ENCODE assay signal across 8 mouse cellular contexts in the genomic region with DNA sequence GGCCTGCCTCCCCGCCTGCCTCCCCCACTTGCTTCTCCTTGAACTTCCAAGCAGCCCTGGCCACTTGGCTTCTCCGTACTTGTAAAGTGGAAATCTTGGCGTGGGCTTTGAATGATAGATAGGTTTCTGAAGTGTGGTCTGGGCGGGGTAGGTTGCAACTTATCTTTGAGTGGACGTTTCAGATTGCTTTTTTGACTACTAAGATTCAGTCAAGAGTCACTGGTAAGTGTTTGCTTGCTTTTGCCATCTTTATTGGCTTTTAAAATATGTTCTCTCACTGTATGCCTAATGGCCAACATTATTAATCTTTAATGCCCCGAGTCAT. TPM values are rescaled to one million over a fixed set of nuclear protein-coding genes. Genes with fewer than 3 reads are reported as not detected.
DNase-seq lines count a peak whose midpoint lies in the region; ATAC-seq lines count a peak whose summit lies in the region.

No protein-coding gene starts in this region.

- peak overlapping the region; percentile 87 for H3K4me2 ChIP-seq in kidney, embryonic 15.5 days
- peak overlapping the region; percentile 97 for H3K4me2 ChIP-seq in hindbrain, embryonic 15.5 days
- peak overlapping the region; percentile 98 for H3K4me2 ChIP-seq in midbrain, embryonic 15.5 days

- H3K4me3 ChIP-seq in kidney, embryonic 15.5 days (replicated peaks), result peak overlapping the region; percentile 91
- H3K4me3 ChIP-seq in hindbrain, embryonic 15.5 days, result peak overlapping the region; percentile 91
- peak overlapping the region; percentile 59 for H3K4me3 ChIP-seq in midbrain, embryonic 15.5 days

- H3K9me3 ChIP-seq in kidney, embryonic 15.5 days (replicated peaks), result no peaks in the 10 kb centered on the region
- H3K9me3 ChIP-seq in hindbrain, embryonic 15.5 days, result no peaks in the 10 kb centered on the region
- H3K9me3 ChIP-seq in midbrain, embryonic 15.5 days, result no peaks in the 10 kb centered on the region

- no peaks in the 10 kb centered on the region for H3K27me3 ChIP-seq in kidney, embryonic 15.5 days
- no peaks in the 10 kb centered on the region for H3K27me3 ChIP-seq in hindbrain, embryonic 15.5 days
- no peaks in the 10 kb centered on the region for H3K27me3 ChIP-seq in midbrain, embryonic 15.5 days (replicated peaks)

- WGBS in kidney, embryonic 15.5 days, result under 1% methylated on average over 6 of the region's 6 CpGs
- WGBS in hindbrain, embryonic 15.5 days, result 2% methylated on average over 6 of the region's 6 CpGs
- WGBS in midbrain, embryonic 15.5 days, result 3% methylated on average over 6 of the region's 6 CpGs

- DNase-seq in kidney, postnatal 10 days, result no peak
- DNase-seq in c-Kit-positive CD71-positive TER-119-negative erythroid progenitor cells, embryonic 14.5 days (ENCODE audit: low read depth), result peak; percentile 27
- DNase-seq in ovary, postnatal 36 days (ENCODE audit: low spot score), result no peak
- no peak for DNase-seq in retina, embryonic 14.5 days (ENCODE audit: low spot score)

- peak overlapping the region; percentile 73 for H3K9ac ChIP-seq in kidney, embryonic 15.5 days
- H3K9ac ChIP-seq in hindbrain, embryonic 15.5 days, result peak overlapping the region; percentile 74
- H3K9ac ChIP-seq in midbrain, embryonic 15.5 days, result peak overlapping the region; percentile 69

- H3K27ac ChIP-seq in kidney, embryonic 15.5 days, result peak overlapping the region; percentile 87
- no peak overlapping the region for H3K27ac ChIP-seq in hindbrain, embryonic 15.5 days (replicated peaks)
- H3K27ac ChIP-seq in midbrain, embryonic 15.5 days, result no peak overlapping the region

- ATAC-seq in kidney, embryonic 15.5 days (replicated peaks; ENCODE audit: low FRiP score), result no peak; the same call in 1 of the 2 replicates
- peak; percentile 23; the same call in 1 of the 2 replicates for ATAC-seq in hindbrain, embryonic 15.5 days (ENCODE audit: low FRiP score, low read depth)
- ATAC-seq in midbrain, embryonic 15.5 days (replicated peaks), result no peak
- no peak for ATAC-seq in frontal cortex, adult (ENCODE audit: low TSS enrichment)

- H3K4me1 ChIP-seq in kidney, embryonic 15.5 days, result peaks cover 8% of the 10 kb centered on the region
- H3K4me1 ChIP-seq in hindbrain, embryonic 15.5 days (replicated peaks), result peaks cover 18% of the 10 kb centered on the region; the same call in 1 of the 2 replicates
- H3K4me1 ChIP-seq in midbrain, embryonic 15.5 days, result peaks cover 10% of the 10 kb centered on the region

- peaks cover 22% of the 10 kb centered on the region for H3K36me3 ChIP-seq in kidney, embryonic 15.5 days
- H3K36me3 ChIP-seq in hindbrain, embryonic 15.5 days, result no peaks in the 10 kb centered on the region; the same call in 1 of the 2 replicates
- no peaks in the 10 kb centered on the region for H3K36me3 ChIP-seq in midbrain, embryonic 15.5 days (replicated peaks)

RNA-seq across cellular contexts. Expression of a gene that starts 0.8 kb away (rescaled TPM):
- polyA plus RNA-seq in kidney, embryonic 15.5 days (2015; fragmentation: Nextera tagmentation; extraction: Ambion mirVana), result 53.6 and 56.9 TPM in 2 replicates
- polyA plus RNA-seq in hindbrain, embryonic 15.5 days (2015; fragmentation: Nextera tagmentation; extraction: Ambion mirVana), result 10.9 and 12.4 TPM in 2 replicates
- polyA plus RNA-seq in midbrain, embryonic 15.5 days (2015; fragmentation: Nextera tagmentation; extraction: Ambion mirVana), result 6.1 and 9.4 TPM in 2 replicates
